Mouse (Mus musculus): ENCODE data around the gene Ndel1.

Gene Ndel1

DNA sequence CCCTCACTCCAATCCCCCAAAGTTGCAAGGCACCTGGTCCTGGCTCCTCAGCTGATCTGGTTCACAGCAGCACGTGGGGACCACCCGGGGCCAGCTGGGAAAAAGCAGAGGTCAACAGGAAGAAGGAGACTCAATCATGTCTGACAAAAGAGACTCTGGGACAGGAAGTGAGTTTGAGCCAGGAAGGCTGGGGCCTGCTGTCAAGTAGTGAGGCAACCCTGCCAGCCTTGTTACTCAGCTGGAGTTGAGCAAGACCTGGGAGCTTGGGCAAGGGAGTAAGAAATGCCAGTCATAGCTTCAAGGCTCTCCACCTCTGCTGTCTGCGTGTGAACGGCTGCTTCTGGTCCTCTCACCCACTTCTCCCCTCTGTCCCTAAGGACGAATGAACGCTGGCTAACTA is at the start of gene Ndel1:
Ndel1 (minus strand) TSS at position 111 of the 400 bp plus-strand sequence.
- no peak for DNase-seq (ENCODE audit: low read depth, low spot score)

DNA sequence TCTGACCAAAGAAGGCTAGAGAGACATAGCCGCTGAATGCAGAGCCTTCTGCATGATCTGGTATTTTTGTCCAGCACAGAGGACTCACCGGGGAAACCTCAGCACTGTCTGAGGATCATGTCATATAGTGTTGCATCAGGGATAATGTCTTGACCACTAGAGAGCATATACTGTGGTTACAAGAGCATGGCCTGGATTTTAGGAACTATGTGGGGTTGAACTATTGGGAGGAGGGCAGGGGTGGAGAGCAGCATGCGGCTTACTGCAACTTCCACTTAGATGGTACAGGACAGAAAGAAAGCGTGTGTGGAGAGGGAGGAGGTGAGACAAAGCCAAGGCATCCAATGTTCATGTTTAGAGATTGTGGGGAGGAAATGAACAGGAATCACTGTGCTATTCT is 42.9 kb upstream of the Ndel1 start:
- DNase-seq (ENCODE audit: low read depth, low spot score) = no peak

DNA sequence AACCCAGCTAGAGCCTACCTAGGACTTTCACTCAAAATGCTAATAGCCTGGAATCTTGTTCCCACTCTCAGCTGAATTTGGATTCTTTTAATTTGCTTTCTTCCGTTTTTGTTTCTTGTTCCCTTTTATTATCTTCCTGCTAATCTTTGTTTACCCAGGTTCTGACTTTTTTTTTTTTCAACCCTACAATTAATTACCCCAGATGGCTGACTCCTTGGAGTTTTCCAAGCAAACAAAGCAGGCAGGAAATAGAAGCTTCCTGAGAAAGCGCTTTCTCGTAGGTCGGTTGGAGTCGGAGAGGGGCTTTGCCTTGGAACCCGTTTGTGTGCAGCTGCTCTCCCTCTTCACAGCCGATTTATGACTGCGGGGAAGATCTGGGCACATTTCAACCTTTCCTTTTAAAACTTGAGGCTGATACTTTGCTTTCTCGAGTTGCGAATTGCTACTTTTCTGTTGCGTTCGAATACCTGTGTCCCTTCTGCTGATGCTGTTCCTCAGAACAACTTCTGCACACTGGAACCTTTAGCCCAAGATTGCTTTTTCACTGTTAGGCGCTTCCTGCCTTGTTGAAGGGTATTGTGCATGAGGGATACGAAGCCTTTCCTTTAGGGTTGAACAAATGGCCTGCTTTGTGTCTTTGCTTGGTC is 40.0 kb upstream of the Ndel1 start:
- no peak for DNase-seq (ENCODE audit: low read depth, low spot score)

DNA sequence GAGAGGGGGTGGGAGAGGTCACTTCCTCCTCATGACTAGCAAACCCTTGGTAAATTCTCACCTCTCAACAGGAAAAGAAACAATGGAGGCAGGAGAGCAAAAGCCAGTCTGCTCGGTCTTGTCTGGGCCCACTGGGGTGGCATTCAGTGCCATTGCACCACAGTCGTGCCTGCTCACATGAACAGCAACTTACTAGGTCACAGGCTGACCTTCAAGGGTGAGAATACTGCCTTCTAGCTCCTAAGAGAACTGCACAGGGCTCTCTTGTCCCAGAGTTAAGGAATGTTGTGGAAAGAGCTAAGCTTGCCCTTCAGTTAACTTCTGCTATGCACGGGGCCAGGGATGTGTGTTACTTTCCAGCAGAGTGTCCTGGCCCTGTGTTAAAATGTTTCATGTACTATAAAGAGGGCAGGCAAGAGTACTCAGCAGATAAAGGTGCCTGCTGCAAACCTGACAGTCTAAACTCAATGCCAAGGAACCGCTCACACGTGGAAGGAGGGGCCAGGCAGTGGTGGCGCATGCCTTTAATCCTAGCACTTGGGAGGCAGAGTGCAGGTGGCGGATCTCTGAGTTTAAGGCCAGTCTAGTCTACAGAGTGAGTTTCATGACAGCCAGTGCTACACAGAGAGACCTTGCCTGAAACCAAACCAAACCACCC is 37.3 kb upstream of the Ndel1 start:
- no peak for DNase-seq (ENCODE audit: low read depth, low spot score)

DNA sequence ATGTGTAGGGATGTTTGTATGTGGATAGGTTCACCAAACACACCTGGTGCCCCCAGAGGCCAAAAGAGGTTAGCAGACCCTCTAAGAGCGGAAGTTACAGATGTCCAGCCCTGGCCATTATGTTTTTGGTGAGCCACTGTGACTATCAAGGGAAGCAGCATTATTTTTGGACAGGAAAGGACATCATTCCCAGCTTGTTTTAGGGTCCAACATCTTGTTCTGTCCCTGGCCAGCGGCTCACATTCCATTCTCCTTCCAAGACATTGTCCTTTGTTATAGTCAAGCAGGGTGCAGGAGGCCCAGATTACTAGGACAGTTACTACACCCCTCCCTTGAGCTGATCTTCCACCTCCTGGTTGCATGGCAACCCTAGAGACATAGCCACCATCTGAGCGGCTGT is 35.6 kb upstream of the Ndel1 start:
- no peak for DNase-seq (ENCODE audit: low read depth, low spot score)

DNA sequence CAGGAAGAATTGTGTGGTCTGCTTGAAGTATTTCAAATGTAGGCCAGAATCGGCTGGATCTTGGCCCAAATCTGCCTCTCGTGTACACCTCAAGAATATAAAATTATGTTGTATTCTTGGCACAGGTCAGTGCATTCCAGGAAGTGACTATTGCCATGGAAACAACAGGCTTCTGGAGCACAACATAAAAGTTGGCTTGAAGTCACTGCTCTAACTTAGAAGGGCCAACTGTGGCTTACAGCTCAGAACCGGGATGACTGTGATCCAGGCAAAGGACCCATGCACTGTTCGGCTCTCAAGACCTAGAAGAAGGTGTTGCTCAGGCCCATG is 34.8 kb upstream of the Ndel1 start:
- no peak for DNase-seq (ENCODE audit: low read depth, low spot score)

DNA sequence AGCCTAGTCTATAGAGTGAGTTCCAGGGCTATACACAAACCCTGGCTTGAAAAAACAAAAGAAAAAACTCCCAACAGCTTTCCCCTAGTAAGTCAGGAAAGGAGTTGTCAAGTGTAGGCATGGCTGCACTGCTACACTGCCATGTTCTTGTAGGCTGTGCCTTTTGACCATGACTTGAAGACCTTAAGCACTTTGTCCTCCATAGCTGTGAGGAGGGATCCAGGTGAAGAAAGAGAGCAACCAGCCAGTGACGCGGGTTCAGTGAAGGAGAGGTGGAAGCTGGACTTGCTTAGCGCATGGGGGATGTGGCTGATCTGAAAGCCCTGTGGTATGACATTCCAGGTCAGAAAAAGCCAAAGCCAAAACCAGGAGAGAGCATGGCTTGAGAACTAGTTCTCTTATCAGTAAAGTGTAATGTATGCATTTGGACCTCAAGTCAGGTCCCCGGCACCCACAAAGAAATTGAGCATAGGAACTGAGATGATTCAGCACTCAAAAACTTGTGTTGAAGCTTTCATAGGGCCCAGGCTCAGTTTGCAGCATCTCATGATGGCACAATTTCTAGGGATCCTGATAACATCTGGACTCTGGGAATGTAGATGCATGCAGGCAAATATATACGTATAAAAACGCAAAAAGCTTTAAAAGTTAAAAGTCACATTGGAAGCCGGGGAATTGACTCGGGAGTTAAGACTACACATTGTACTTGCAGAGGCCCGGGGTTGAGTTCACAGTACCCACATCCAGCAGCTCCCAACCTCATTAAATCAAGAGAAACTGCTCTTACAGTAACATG is 34.2 kb upstream of the Ndel1 start:
- DNase-seq (ENCODE audit: low read depth, low spot score) = no peak

DNA sequence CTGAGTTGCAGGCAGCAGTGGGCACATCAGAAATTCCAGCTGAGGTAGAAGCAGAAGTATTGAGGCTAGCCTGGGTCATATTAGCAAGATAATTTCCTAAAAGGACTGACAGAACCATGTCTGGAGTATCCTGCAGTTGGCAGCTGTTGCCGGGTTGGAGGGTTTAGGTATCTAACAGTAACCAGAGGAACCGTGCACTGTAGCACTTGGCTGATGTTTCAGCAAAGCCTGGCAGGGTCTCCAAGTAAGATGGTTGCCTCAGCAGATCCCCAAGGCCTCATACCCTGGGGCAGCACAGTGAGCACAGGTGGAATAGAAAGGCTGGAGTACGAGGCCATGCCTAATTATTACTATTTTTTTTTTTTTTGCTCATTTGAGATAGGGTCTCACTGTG is 33.5 kb upstream of the Ndel1 start:
- no peak for DNase-seq (ENCODE audit: low read depth, low spot score)

DNA sequence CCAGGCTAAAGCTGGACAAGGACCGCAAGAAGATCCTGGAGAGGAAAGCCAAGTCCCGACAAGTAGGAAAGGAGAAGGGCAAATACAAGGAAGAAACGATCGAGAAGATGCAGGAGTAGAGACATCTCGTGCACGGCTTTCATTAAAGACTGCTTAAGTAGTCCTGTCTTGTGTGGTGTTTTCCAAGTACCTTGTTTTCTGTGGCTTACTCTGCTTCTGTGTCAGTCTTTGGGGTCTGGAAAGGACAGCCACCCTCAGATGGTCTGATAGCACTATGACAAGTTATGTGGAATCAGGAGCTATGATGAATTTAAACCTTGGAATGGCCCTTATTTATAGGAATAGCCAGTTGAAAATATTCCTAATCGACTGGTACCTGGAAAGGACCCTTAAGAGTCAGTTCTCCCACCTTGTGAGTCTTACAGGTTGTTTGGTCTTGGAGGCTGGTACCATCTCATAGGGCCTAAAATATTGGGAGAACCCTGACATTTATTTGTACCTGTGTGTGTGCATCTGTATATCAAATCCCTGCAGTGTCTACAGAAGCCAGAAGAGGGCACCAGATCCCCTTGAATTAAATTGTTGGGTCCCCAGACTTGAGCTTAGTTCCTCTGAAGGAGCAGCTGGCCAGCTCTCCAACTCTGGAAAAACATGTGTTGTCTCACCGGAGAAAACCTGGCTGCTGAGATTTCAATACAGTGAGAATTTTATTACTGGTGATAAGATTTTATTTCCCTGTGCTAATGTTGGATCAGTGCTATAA is 32.9 kb upstream of the Ndel1 start:
- DNase-seq (ENCODE audit: low read depth, low spot score) = no peak

DNA sequence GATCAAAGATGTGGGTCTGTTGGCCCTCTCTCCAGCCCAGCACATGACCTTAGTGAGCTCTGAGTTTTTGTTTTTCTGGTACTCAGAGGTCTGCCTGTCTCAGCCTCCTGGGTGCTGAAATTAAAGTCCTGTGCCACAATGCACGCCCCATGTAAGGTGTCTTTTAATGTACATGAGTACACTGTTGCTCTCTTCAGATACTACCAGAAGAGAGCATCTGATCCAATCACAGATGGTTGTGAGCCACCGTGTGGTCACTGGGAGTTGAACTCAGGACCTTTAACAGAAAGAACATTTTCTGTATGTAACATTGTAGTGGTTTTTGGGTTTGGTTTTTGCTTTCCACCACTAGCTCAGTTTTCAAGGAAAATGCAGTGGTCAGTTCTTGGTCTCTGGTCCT is 32.1 kb upstream of the Ndel1 start:
- no peak for DNase-seq (ENCODE audit: low read depth, low spot score)

DNA sequence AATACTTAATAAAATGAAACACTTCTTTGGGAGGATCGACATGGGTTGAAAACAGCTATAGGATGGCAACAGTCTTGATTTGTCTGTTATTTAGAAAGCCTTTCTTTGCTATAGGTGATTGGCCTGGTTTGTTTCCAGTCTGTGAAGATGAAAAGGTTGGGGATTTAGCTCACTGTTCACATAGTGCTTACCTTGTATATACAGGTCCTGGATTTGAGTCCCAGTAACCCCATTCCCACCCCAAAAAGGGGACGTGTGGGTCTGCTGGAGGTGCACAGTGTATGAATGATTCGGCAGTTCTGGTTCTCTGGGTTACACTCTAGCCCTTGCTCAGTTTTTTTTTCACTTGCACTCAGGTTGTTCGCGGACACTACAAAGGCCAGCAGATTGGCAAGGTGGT is 31.2 kb upstream of the Ndel1 start:
- DNase-seq (ENCODE audit: low read depth, low spot score) = no peak

DNA sequence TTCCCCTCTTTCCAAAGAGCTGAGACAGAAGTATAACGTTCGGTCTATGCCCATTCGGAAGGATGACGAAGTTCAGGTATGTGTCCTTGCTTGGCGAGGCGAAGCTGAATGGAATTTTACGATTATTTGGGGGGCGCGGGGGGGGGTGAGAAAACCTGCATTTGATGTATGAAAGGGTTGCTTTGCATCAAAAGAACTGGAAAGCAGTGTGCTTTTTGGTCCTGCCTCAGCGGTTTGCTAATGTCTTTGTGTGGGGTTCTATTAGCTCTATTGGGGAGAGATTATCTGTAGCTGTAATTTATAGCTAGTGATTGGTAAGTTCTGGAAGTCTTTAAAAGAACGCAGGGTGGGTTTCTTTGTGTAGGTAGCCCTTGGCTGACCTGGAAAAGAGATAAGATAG is 30.7 kb upstream of the Ndel1 start:
- DNase-seq (ENCODE audit: low read depth, low spot score) = no peak

DNA sequence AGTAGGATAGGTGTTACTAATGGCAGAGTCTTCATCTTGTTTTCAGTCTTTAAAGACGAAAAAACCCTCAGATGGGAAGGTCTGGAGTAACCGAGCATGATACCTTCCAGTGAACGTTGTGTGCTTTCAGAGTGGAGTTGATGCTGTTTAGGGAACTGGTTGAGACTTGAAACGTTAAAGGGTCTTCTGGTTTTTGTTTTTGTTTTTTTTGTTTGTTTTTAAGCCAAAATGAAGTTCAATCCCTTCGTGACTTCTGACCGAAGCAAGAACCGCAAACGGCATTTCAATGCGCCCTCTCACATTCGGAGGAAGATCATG is 30.3 kb upstream of the Ndel1 start:
- no peak for DNase-seq (ENCODE audit: low read depth, low spot score)

DNA sequence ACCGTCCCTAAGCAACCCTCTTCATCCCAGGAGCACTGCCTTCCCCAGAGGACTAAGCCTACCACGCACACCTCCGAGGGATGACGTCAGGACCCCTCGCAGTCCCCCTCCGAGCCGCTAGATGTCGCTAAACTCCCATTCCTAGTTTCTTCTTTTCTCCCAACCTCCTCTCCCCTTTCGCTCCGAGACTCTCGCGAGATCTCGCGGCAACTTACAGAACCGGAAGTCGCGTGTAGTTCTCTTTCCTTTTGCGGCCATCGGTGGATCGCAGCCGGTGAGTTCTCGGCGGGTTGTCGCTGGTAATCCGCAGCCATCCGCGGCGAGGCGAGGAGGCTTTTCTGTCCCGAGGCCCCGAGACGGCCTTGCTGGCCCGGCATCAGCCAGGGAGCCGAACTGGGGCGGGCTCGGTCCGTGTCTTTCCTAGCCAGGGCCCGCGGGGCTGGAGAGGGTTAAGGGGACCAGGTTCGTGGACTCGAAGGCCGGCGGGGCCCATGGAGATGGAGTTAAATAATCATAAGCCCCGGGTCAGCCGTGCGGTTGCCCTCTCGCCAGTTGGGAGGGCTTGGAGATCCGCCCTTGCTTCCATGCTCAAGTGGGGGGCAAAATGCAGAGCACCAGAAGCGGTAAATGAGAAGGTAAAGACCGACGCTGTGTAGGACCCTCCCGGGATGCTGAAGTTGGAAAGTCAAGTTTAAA is 29.8 kb upstream of the Ndel1 start, which contains the start of gene Rpl26:
Rpl26 (plus strand) TSS at position 233 of the 696 bp plus-strand sequence.
- DNase-seq (ENCODE audit: low read depth, low spot score) = peak; percentile 97

DNA sequence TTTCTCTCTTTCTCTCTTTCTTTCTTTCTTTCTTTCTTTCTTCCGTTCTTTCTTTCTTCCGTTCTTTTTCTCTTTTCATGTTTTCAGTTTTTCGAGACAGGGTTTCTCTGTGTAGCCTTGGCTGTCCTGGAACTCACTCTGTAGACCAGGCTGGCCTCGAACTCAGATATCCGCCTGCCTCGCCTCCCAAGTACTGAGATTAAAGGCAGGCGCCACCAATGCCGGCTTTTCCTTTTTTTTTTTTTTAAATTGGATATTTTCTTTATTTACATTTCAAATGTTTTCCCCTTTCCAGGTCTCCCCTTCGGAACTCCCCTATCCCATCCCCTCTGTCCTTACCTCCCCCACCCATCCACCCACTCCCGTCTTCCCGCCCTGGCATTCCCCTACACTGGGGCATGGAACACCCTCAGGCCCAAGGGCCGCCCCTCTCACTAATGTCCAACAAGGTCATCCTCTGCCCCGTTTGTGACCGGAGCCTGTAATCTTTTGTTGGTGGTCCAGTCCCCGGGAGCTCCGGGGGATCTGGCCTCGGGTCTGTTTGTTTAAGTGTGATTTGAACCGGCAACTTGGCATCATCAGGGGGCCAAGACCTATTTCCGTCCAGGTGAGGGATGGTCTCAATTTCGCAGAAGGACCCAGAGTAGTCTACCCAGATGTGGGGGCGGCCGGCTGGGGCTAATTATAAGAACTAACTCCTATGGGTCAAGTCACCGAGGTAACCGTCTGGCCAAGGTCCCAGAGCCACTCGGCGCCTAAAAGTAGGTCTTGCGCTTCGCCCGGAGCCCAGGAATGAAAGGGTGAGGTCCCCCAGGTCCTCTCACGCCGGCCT is 29.1 kb upstream of the Ndel1 start:
- no peak for DNase-seq (ENCODE audit: low read depth, low spot score)

DNA sequence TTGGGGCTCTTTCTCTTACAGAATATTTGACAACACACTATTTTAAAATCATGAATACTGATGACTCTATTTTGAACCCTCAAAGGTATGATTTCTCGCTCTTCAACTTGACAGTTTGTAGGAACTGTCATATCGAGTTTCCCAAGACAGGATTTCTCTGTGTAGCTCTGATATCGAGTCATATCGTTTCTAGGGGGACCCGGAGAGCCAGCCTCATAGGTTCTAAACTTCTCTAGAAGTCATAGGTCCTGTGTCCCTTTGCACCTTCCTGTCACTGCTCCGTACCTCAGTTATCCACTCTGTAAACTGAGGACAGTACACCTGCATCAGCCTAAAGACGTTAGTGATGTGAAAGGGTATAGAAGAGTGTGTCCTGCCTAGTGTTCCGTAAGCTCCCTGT is 28.2 kb upstream of the Ndel1 start:
- DNase-seq (ENCODE audit: low read depth, low spot score) = no peak

DNA sequence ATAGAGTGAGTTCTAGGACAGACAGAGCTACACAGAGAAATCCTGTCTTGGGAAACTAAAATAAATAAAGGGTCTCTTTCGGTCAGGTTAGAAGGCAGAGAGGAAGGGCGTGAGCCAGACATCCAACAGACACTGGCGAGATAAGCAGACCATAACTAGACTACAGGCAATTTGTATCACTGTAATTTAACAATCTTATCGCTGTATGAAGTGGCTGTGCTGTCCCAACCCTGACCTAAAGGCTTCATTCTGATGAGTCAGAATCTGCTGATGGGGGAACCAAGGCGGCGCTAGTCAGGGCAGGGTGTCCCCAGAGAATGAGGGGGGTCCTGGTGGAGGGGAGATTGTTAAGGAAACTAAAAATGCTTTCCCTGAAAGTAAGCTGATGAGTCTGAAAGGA is 27.1 kb upstream of the Ndel1 start:
- no peak for DNase-seq (ENCODE audit: low read depth, low spot score)

DNA sequence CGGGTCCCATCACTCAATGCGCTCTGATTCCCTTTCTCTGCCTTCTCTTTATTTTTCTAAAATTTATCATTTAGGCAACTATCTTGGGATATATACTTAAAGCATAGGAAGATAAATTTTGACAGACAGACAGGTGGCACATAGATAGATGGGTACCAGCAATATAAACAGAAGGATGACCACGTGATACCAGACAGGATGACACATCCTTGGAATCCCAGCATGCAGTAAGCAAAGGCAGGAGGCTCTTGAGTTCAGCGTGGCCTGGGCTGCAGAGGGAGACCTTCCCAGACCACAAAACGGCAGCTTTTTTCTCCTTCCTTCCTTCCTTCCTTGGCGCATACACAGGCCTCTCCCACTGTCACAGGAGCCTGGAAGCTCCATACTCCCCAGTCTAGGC is 26.2 kb upstream of the Ndel1 start:
- no peak for DNase-seq (ENCODE audit: low read depth, low spot score)

DNA sequence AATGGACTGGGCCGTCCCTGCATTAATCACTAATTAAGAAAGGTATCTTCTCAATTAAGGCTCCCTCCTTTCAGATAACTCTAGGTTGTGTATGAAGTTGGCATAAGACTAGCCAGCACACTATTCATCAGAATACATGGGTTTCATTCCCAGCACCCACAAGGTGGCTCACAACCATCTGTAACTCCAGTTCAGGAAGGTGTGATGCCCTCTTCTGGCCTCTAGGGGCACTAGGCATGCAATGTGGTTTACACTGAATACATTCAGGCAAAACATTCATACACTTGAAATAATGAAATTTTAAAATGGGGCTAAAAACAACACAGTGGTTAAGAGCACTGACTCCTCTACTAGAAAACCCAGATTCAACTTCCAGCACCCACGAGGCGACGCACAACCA is 25.5 kb upstream of the Ndel1 start:
- DNase-seq (ENCODE audit: low read depth, low spot score) = no peak

DNA sequence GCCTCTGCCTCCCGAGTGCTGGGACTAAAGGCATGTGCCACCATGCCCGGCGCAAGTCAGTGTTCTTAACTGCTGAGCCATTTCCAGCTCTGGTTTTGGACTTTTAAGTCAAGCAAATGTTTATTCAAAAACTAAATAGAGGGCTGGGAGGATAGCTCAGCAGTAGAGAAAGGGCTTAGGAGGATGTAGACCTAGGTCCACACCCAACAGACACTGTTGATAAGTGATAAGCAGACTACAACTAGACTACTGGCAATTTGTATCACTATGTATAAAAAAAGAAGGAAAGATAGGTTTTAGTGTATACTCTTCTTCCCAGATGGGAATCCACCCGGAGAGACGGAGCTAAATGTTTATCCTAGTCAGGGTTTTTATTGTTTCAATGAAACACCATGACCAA is 24.6 kb upstream of the Ndel1 start:
- no peak for DNase-seq (ENCODE audit: low read depth, low spot score)

DNA sequence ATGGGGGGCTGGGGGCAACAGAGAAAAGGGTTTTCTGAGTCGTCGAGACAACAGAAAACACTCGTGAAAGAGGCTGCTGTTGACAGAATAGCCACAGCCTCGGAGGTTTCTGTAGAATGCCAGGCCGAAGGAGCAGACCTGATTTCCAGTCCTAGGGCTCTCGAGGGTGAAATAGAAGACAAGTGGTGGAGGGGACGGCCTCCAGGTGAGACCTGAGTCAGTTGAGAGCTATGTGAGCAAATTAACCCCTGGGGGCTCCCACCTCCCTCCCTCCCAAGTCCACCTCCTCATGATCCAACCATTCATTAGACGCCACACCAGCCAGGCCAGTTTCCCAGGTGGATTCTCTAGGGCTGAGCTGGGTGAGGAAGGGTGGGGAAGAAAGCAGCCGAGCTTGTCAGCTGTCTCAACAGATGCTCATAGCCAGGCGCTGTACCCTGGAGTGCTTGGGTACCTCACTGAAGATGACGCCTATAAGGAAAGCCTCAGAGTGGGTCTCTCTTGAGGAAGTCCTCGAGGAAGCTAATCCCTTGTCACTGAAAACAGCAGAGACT is 22.3 kb upstream of the Ndel1 start:
- DNase-seq (ENCODE audit: low read depth, low spot score) = no peak

Data from brain, embryonic 18.5 days (tissue).